Mouse (Mus musculus): ENCODE measurements around the gene Ppp2r2c.

Gene Ppp2r2c

GRCm38 (mm10) chr5:36870916-36871315 is 2.6 kb downstream of the Ppp2r2c start:
- no peak for DNase-seq (ENCODE audit: low spot score in 2 of 2)

GRCm38 (mm10) chr5:36875956-36876355 is 7.6 kb downstream of the Ppp2r2c start:
- DNase-seq (ENCODE audit: low spot score in 2 of 2) = no peak

DNA sequence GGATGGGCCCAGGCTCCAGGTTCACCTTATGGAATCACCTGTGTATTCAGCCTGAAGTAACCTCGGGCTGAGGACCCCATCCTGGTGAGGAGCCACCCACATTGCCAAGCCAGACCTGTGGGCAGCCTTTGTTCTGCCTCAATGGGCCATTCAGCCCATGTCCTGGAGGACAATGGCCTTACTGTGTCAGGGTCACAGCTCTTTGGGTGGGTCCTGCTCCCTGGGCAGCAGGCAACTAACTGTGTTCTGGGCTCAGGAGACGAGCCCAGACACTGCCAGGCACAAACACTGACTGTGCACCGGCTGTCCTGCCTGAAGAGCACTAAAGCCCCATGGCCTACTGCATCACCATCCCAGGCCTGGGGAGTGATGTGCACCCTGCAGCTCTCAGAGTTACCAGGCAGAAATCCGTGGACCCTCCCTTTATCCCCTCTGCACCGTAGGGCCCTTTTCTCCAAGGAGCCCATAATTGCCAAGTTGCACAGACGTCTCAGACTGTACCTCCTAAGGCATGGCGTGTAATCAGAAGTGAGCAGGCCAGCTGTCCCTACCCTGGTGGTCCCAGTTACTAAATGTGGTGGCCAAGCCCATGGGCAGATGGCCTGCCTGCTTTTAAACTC is 8.6 kb downstream of the Ppp2r2c start:
- no peak for DNase-seq (ENCODE audit: low spot score in 2 of 2)

DNA sequence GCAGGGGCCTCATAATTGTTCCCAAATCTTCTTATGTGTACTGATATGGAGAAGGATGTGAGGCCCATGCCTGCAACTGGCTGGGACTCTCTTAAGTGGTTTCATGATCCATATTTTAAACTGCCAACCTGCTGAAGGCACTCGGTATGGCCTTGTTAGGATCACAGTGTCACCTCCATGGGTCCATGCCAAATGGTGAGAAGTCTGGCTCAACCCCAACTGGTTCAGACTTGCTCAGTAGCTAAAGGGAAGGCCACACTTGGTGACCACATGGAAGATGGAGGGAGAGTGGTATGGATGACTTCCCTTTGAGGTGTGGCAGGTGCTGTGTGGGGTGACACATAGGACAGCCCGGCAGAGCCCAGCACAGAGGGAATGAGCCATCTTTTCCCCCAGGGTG is 9.3 kb downstream of the Ppp2r2c start:
- DNase-seq (ENCODE audit: low spot score in 2 of 2) = no peak

- DNase-seq (ENCODE audit: low spot score in 2 of 2) = no peak
Measured at GRCm38 (mm10) chr5:36878801-36879200, 10.5 kb downstream of the Ppp2r2c start.

- DNase-seq (ENCODE audit: low spot score in 2 of 2) = no peak
Measured at GRCm38 (mm10) chr5:36880622-36881021, 12.3 kb downstream of the Ppp2r2c start.

DNA sequence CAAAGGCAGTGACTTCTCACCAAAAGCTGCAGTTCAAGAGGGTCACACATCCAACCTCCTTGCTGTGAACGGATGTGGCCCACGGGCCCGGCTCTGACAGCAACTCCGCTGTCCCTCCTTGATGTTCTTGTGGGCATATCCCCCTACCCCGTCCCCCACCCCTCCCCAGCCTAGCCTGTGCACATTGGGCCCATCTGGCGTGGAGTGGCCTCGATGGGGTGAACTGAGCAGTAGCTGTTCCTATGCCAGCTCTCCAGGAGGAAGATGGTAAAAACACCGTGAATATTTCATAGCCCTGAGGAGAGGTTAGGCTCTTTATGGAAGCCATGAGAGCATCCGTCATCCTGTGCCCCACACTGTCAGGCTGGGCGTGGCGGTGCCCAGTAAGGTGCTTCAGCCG is 15.2 kb downstream of the Ppp2r2c start:
- DNase-seq (ENCODE audit: low spot score in 2 of 2) = no peak

DNA sequence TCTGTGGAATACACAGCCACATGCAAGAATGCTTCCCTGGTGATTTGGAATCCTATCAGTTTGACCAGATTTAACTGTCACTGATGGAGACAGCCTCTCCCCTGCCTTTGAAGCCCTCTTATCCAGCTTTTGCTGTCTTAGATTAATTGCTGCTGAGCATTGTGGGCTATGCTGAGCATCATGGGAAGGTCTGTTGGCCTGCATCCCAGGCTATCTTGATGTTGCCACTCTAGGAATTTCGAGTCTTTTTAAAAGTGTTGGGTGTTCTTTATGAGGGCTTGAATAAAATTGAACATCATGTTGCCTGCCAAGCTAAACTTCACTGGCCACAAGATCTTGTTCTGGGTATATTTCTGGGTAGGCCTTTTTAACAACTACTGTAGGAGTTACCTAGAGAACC is 16.8 kb downstream of the Ppp2r2c start:
- DNase-seq (ENCODE audit: low spot score in 2 of 2) = no peak

DNA sequence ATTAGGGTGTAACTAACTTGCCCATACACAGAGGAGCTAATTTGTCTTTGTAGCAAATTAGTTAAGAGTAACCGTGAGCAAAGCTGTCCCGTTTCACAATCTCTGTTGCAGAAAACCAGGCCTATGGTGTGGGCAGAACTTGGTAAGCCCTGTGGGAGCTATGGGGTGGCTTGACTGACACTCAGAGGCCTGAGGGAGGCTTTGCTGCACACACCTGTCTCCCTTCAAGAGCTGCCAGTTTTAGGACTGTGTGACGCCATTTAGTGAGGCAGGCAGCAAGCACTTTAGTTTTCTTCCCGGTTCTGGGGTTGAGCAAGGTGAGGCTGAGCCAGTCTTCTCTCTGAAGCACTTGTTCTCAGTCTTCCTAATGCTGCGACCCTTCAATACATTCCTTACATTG is 17.3 kb downstream of the Ppp2r2c start:
- DNase-seq (ENCODE audit: low spot score in 2 of 2) = no peak

DNA sequence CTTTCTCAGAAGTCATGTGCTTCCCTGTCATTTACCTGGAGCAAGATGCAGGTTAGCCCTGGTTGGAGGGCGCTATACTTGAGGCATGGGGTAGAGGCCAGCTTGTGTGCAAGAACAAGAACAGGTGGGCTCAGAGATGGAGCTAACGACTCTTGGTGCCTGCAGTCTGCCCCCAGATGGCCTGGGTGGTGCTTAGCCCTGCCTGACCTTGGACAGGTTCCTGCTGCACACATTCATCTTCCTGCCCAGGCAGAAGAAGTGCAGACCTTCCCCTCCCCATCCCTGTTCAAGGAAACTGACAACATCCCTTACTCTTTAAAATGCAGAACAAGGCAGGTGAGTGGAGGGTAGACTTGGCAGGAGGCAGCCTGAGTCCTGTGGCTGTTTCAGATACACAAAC is 18.0 kb downstream of the Ppp2r2c start:
- no peak for DNase-seq (ENCODE audit: low spot score in 2 of 2)

GRCm38 (mm10) chr5:36886852-36887283 is 18.6 kb downstream of the Ppp2r2c start:
- DNase-seq (ENCODE audit: low spot score in 2 of 2) = no peak

GRCm38 (mm10) chr5:36887299-36887988 is 19.1 kb downstream of the Ppp2r2c start:
- no peak for DNase-seq (ENCODE audit: low spot score in 2 of 2)

DNA sequence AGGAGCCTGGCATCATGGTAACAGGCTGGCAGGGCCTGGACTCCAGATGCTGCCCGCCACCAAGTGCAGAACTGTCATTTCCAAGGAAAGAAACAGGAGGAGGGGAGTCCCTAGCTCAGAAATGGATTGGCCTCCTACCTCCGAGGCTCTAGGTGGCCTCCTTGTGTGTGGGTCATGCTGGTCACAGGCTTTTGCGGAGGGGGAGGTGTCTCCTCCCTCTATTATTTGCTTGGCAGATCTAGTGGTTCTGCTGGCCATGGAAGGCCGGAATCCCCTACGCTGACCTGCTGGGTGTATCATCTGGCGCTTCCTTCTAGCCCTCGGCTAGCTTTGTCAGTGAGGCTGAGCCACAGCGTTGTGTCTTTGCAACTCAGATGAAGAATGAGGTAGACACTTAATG is 20.2 kb downstream of the Ppp2r2c start:
- DNase-seq (ENCODE audit: low spot score in 2 of 2) = no peak

DNA sequence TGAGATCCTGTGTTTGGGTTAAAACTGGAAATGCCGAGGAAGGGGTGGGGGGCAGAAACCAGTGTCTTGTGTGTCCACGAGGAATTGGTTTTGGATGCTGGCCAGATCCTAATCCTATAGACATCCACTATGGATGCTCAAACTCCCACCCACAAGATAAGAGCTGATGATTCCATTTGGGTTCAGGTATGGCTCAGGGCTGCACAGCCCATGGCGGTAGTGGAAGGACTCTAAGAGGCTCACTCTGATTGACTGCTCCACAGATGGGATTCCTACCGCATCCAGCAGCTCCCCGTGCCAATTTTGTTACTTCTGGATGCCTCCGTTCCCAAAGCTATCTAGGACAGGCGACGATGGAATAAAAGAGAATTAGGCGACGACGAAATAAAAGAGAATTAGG is 20.6 kb downstream of the Ppp2r2c start:
- no peak for DNase-seq (ENCODE audit: low spot score in 2 of 2)

GRCm38 (mm10) chr5:36889380-36889886 is 21.1 kb downstream of the Ppp2r2c start:
- no peak for DNase-seq (ENCODE audit: low spot score in 2 of 2)

DNA sequence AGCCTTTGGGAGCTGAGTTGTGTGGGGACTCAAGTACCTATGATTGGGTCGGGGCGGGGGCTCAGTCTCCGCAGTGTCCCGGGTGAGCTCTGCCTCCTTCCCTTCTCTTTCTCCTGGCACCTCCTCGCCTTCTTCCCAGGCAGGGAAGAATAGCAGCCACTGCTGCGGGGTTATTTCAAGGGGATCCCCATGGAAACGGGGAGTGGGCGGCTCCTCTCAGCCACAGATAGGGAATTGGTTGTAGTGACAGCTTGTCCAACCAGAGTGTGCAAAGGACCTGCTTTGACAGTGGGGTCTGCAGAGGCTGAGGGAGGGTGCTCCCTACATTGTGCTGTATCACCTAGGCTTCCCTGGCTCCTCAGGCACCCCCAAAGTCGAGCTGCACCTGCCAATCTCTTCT is 22.5 kb downstream of the Ppp2r2c start:
- DNase-seq (ENCODE audit: low spot score in 2 of 2) = peak; percentile 55 to 61

DNA sequence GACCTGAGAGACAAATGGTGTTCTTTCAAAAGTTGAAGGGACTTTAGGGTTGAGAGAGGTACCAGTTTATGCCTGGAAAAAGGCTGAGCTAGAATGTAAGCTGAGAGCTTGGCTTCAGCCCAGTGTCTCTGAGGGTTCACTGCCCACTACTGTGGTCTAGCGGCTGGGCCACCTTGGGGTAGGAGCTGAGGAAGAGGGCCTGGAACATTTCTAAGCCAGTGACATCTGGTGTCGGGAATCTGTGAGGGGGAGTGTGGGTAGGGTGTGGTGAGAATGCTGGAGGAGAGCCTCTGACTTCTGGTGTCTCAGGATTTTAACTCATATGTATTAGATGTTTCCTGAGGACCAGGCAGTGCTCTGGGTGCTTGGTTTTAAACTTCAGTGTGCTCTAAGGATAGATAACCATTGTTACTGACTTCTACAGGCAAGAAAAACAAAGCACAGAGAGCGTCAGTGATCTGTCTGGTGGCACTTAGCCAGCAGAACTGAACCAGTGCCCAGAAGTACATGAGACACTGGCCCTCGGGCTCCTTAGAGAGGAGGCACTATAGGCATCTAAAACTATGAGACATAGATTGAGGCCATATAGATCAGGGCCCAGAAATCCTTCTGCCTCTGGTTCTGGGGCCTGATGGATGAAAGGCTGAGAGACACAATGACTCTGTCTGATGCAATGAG is 23.6 kb downstream of the Ppp2r2c start:
- no peak for DNase-seq (ENCODE audit: low spot score in 2 of 2)

GRCm38 (mm10) chr5:36893263-36893662 is 24.9 kb downstream of the Ppp2r2c start:
- peak; percentile 44 to 55 for DNase-seq (ENCODE audit: low spot score in 2 of 2)

GRCm38 (mm10) chr5:36894070-36894469 is 25.8 kb downstream of the Ppp2r2c start:
- DNase-seq (ENCODE audit: low spot score in 2 of 2) = no peak

- no peak for DNase-seq (ENCODE audit: low spot score in 2 of 2)
Measured at GRCm38 (mm10) chr5:36894604-36895368, 26.5 kb downstream of the Ppp2r2c start.

- DNase-seq (ENCODE audit: low spot score in 2 of 2) = no peak
Measured at GRCm38 (mm10) chr5:36895621-36896573, 27.6 kb downstream of the Ppp2r2c start.

Data from frontal cortex, postnatal 25 days (tissue).